Mouse (Mus musculus): ENCODE measurements around the gene Farp2.

Farp2 gene

DNA sequence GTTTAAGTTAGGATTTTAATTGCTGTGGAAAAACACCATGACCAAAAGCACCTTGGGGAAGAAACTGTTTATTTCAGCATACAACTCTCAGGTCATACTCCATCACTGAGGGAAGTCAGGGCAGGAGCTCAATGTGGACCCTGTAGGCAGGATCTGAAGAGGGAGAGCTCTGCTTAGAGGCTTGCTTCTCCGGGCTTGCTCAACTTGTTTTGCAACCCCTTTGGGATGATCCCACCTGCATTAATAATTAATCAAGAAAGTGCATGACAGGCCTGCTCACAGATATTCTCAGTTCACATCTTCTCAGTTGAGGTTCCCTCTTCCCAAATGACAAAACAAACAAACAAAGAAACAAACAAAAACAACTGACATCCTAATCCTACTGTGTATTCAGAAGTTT lies 51.8 kb downstream of the Farp2 start:
- DNase-seq = no peak

- no peak for DNase-seq
Measured at GRCm38 (mm10) chr1:93564781-93565180, 52.9 kb downstream of the Farp2 start.

DNA sequence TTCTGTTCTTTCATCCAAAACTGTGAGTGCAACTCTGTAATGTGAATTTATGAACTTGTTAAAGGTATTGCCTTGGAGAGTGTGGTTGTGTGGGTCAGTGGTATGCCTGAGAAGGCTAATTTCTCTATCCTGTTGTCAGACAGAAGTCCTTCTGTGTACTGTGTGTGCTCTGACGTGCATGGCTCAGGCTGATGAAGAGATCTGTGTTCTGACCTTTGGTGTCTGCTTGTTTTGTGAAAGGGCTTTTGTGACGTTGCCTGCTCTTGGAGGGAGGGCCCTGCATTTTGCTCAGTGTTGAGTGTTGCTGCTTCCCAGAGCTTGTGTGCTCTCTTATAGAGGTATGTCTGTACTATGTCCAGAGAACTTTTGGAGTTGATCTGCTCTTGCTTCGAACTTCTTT lies 55.1 kb downstream of the Farp2 start:
- DNase-seq = no peak

- no peak for DNase-seq
Measured at GRCm38 (mm10) chr1:93567717-93568497, 56.0 kb downstream of the Farp2 start.

- DNase-seq = no peak
Measured at GRCm38 (mm10) chr1:93577066-93577465, 65.2 kb downstream of the Farp2 start.

DNA sequence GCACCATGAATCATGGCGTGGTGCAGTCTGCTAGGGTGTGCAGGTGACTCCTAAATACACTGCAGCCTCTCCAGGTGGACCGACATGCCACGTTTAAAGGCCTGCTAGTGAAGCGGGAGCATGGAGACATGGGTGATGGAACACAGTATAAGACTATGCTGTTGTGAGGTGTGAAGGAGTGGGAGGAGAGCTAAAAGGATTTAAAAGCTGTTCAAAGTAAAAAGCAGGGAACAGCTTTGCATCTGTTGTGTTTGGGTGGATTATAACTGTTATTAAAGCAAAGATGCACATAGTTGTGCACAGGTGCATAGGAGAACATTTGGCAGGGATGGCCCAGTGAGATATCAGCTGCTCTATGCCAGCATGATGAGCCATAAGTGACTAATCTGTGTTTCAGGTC lies 66.0 kb downstream of the Farp2 start:
- no peak for DNase-seq

- DNase-seq = no peak
Measured at GRCm38 (mm10) chr1:93581545-93581944, 69.7 kb downstream of the Farp2 start.

DNA sequence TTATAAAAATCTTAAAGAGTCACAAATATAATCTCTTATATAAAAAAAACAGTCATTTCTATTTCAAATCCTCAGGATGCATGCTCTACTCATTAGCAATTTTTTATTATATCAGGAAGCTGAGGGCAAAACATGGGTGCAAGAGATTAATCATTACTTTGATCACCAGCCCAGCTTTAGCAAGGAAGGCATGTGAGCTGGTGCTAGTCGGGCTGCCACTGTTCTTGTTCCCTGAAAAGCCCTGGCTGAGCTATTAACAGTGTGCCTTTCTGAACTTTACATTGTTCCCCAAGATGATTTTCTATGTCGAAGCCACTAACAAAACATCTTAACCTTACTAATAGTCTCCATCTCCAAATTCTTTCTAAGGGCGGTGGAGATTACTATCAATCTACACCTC lies 76.5 kb downstream of the Farp2 start:
- DNase-seq = no peak

- DNase-seq = no peak
Measured at GRCm38 (mm10) chr1:93593960-93594359, 82.1 kb downstream of the Farp2 start.

- no peak for DNase-seq
Measured at GRCm38 (mm10) chr1:93595916-93596315, 84.0 kb downstream of the Farp2 start.

DNA sequence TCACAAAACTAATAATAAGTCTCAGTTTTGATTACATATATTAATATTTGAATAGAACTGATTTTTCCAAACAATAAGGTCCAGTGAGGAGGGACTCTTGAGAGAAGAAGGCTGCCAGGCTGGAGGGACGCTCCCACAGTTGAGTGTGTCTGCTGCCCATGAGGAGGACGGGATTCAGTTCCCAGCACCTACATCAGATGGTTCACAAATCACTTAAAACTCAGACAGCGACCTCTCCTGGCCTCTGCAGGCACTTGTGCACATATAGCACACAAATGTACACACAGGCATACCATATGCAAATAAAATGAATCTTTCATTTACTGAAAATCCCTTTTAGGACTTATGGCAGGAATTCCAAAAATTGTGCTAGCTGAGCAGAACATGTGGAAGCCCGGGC lies 91.0 kb downstream of the Farp2 start:
- DNase-seq = no peak

GRCm38 (mm10) chr1:93603921-93604320 lies 92.0 kb downstream of the Farp2 start:
- no peak for DNase-seq

DNA sequence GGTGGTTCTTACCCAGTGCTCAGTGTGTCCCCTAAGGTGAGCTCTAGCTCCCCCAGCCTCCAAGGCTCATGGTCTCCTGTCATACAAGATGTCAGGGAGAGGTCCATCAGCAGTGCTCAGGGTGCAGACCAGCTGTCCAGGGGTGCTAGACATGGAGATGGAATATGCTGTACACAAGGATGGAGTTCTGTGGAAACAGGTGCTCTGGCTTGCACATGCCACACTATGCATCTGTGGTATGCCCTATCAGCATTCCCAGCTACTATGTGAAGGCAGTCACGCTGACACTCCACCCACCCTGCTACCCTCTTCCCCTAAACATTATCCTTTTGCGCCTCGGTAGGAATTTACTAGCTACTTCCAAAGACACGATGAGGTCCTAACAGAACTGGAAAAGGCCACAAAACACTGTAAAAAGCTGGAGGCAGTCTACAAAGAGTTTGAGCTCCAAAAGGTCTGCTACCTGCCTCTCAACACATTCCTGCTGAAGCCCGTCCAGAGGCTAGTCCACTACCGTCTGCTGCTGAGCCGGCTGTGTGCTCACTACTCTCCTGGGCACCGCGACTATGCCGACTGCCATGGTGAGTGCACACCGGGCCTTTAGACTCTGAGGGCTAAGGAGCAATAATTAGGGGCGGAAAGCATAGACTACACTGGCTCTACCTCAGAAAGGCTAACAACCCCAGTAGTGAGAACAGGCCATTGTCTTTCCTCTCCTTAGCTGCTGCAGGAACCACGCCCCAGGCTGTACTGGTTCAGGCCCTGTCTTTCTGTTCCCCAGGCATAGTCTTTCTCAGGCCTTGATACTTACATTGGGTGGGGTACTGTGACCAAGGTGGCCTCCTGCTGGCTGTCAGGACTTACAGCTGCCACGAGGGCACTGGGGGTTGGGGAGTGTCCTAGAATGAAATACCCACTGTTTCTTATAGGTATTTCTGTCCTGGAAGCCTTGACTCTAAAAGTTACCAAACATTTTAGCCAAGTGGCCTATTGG lies 95.5 kb downstream of the Farp2 start:
- no peak for DNase-seq

DNA sequence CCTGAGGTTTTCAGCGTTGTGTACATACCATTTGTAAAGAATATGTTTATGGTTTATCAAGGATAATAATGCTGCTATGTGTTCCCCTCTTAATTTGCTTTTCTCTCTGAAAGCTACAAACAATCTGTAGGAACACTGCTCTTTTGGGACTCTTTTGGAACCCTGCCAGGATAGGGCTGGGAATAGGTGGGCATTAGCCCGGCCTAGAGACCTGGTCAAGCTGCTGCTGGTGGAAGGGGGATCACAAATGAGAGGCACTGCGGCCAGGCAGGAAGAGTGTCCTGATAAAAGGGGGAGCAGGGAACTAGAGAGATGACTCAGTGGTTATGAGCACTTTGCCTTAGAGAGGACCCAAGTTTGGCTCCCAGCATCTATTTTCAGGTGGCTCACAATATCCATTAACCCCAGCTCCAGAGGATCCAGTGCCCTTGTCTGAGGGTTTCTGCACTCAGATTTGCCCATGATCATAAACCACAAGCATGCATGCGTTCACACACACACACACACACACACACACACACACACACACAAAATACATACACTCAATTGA lies 96.9 kb downstream of the Farp2 start:
- no peak for DNase-seq

DNA sequence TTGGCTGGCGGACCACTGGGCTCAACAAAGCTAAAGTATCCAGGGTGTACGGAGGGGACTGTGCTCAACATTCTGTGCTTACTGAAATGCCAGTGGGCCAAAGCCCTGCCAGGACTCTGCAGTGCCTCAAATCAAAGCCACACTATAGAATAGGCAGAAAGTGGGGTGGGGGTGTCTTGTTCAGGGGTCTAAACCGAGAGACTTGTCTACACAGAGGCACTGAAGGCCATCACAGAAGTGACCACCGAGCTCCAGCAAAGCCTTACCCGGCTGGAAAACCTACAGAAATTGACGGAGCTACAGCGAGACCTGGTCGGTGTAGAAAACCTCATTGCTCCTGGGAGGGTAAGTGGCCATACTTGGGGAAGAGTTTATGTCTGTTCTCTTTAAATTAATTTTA lies 97.9 kb downstream of the Farp2 start:
- no peak for DNase-seq

DNA sequence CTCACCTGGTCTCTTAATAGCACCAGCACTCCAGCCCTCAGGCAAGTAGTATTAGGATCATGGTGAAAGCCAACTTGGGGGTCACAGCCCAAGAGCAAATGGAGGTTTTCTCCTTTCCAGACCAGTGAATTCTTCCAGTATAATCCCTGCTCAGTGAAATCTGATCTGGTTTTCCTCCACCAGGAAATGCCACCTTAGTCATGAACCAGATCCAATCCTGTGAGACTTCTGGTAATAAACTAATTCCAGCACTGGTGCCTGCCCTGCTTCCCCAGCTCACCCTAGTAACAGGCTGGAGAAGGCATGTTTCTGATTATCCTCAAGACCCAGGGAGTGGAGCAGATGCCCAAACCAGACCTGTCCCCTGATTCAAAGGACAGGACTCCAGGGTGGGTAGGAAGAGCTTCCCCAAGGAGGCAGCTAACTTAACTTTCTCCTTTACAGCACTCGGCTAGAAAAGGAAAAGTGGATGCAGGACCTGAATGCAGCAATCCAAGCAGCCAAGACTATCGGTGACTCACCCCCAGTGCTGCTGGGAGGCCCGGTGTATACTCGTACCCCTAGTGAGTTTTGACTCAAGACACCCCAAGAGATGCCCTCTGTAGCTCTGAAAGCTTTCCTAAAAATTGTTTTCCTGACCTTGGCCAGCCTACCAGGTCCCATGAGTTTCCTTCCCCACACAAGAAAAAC lies 106.3 kb downstream of the Farp2 start:
- no peak for DNase-seq

DNA sequence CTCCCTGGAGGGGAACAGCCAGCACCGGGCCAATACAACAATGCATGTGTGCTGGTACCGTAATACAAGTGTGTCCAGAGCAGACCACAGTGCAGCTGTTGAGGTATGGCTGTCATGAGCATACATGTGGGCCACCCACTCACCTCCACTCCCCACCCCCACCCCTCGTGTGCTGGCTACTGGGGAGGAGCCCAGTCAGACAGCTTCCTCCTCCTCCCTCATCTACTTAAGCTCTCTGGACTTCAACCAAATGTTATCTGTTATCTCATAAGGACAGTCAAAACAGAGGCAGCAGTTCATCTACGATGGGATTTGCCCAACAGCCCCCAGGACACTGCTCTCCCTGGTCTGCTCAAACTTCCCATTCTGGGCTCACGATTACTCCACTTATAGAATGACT lies 107.1 kb downstream of the Farp2 start:
- DNase-seq = no peak

- no peak for DNase-seq
Measured at GRCm38 (mm10) chr1:93624502-93624901, 112.6 kb downstream of the Farp2 start.

- no peak for DNase-seq
Measured at GRCm38 (mm10) chr1:93630796-93631195, 118.9 kb downstream of the Farp2 start.

DNA sequence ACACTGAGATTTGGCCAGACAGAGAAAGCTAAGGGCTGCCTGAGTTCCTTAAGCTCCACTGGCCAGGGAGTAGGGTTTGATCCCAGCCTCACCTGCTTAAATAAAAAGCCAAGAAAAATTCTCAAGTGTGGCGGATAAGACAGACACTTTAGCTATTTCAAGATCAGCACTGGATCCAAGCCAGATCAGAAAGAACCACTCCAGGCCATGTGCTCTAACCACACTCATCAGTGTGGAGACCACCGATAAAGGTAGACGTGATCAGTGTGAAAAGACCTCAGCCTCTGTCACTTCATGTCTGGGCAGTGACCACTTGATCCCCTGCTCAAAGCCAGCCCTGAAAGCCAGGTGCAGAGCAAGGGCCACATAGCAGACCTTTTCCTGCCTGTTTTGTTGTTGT lies 120.8 kb downstream of the Farp2 start:
- DNase-seq = no peak

DNA sequence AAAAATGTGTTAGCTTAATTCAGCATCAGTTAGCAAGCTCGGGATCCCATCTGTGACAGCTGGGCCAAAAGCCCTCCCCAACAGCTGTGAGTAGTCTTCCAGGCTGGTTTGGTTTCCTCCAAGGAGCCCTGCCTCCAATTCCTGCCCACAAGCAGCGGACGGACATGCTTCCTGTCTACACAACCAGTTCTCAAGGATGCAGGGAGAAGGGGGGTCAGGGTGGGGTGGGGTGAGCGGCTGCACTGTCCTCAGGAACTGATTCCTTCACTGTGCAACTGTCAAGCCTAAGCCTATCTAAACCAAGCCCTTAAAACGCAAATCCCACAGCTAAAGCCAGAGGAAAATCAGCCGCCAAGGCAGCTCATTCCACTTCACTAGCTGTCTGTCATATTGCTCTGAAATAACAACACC lies 122.6 kb downstream of the Farp2 start:
- DNase-seq = no peak

DNA sequence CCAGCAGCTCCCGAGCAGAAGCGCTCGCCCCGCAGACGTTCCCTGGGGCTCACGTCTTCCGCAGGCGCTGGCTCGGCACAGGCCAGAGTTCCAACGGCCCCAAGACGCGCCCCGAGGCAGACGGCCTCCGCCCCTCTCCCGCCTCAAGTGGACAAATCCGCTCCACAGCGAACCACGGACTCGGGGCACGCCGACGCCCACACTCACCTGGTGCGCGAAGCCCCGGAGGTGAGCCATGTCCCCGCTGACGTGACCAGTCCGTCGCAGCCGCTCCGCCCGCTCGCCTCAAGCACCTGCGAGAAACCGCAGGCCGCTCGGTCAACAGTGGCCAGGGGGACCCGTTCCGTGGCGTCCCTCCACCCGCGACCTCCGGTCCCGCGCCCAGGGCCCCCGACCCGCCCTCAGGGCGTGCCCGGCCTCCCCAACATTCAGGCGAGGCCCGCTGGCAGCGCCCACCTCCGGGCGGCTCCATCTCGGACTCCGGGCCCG lies 123.3 kb downstream of the Farp2 start:
- no peak for DNase-seq
